Mouse (Mus musculus) heart, embryonic 10.5 days (tissue): ENCODE data around the gene Skap2. TPM values are rescaled to one million over a fixed set of nuclear protein-coding genes. Genes with fewer than 3 reads are reported as not detected.

Experiments used
- DNase-seq: peaks from one replicate; pipeline ENCODE4 v3.0.0-alpha.2; 2017; ENCODE audit warnings: low spot score
- H3K27ac ChIP-seq: fragments of 300-500 bp; sonication (generic); 2 replicates; pipeline ENCODE4 v1.5.1; 2016; ENCODE audit warnings: mild to moderate bottlenecking
- H3K27me3 ChIP-seq: fragments of 300-500 bp; sonication (generic); 2 replicates; pipeline ENCODE4 v1.6.1; 2016; ENCODE audit warnings: mild to moderate bottlenecking; ENCODE audit not compliant: poor library complexity, insufficient read depth, severe bottlenecking
- H3K36me3 ChIP-seq: fragments of 300-500 bp; sonication (generic); 2 replicates; pipeline ENCODE4 v1.6.1; 2016; ENCODE audit warnings: mild to moderate bottlenecking, moderate library complexity
- H3K4me1 ChIP-seq: fragments of 300-500 bp; sonication (generic); 2 replicates; pipeline ENCODE4 v1.6.1; 2016; ENCODE audit warnings: mild to moderate bottlenecking
- H3K4me3 ChIP-seq: fragments of 300-500 bp; sonication (generic); 2 replicates; pipeline ENCODE4 v1.5.1; 2016; ENCODE audit warnings: mild to moderate bottlenecking, moderate library complexity
- H3K9me3 ChIP-seq: fragments of 300-500 bp; sonication (generic); 2 replicates; pipeline ENCODE4 v1.6.1; 2016; ENCODE audit warnings: mild to moderate bottlenecking, moderate library complexity
- WGBS: fragments of 180-500 bp; shearing (Covaris S2); methylation state at CpG from one replicate; pipeline ENCODE4 v1.1.7; 2016; 5-methylcytosine and 5-hydroxymethylcytosine counted together
- polyA plus RNA-seq: library from polyadenylated mRNA; unstranded; fragments of >200 nt; fragmentation: Nextera tagmentation; extraction: Ambion mirVana; gene quantifications from 2 replicates; pipeline ENCODE4 v1.2.1, GENCODE M21; 2016

Skap2 gene
- polyA plus RNA-seq, 1 experiment from 2014 or later: 26.4 TPM

DNA sequence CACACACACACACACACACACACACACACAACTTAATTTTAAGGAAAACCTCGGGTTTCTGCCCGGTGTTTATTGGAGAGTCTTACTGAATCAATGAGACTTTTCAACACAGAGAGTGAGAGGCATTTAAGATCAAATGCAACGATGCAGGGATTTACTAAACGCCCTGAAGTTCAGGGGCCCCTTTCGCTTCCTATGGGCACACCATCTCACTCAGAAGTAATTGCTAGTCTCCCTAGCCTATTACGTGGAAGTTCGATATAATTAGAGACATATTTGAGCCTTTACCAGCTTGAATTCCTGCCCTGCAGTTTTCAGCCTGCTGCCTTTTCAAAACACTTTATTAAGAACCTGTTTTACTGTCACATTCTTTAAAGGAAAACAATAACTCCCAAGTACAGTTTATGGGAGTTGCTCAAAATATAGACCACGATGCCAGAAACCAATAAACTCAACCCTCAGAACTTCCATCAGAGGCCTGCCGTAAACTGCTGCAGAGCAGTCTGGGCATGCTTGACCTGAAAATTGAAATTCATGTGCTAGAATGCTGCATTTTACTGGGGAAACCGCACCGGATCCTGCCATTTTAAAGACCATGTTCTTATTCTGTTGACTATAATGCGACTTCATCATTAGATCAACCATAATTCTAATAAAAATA is 203.1 kb downstream of the Skap2 start:
- DNase-seq: no peak
- WGBS: 84% methylated on average over 12 of the region's 12 CpGs
- Histone ChIP-seq H3K4me3 (no peak overlapping the region), H3K27me3 (no peaks in the 10 kb centered on the region), H3K36me3 (no peaks in the 10 kb centered on the region), H3K27ac (no peak overlapping the region), H3K9me3 (no peaks in the 10 kb centered on the region), H3K4me1 (0 out of 2 replicates have a peak, but pooled peaks cover 6% of the 10 kb centered on the region)

DNA sequence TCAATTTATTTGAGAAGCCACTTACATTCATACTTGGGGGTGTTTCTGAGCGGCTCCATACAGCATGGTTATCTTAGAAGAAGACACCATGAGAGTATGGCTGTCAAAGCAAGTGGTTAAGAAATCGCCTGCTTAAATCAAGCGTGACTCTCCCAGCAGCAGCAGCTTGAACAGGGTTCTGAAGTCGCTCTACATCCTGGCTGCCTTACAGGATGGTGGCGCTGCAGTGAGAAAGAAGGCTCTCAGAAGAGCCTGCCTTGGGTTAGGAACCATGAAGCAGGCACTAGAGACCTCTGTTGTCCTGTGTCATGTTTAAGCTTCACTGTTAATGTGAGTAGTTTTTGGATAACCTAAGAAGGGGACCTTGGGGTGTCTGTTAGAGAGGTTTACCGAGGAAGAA is 204.3 kb downstream of the Skap2 start:
- Histone ChIP-seq H3K27me3 (no peaks in the 10 kb centered on the region), H3K27ac (no peak overlapping the region), H3K4me1 (0 out of 2 replicates have a peak, but pooled peaks cover 3% of the 10 kb centered on the region), H3K9me3 (no peaks in the 10 kb centered on the region), H3K36me3 (no peaks in the 10 kb centered on the region), H3K4me3 (no peak overlapping the region)
- 55% methylated on average over 6 of the region's 6 CpGs for WGBS
- no peak for DNase-seq

Other genes with a start within 250 kb of the Skap2 start
- 1.00 and 4.1 TPM in 2 replicates for gene Hoxa1, start 145.8 kb upstream of the Skap2 start, polyA plus RNA-seq
- 4.3 and 10.3 TPM in 2 replicates for gene Hoxa2, start 152.3 kb upstream of the Skap2 start, polyA plus RNA-seq
- 0.07 and 1.5 TPM in 2 replicates for gene 5730596B20Rik, start 164.9 kb upstream of the Skap2 start, polyA plus RNA-seq
- 0.17 and 1.4 TPM in 2 replicates for gene Hoxa4, start 179.2 kb upstream of the Skap2 start, polyA plus RNA-seq
- 0.58 and 6.0 TPM in 2 replicates for gene Hoxa5, start 192.0 kb upstream of the Skap2 start, polyA plus RNA-seq
- gene Hoxa6, start 196.2 kb upstream of the Skap2 start, polyA plus RNA-seq: 0.30 TPM in 1 of 2 replicates, not detected in the other
- gene Hoxa3, start 200.8 kb upstream of the Skap2 start, polyA plus RNA-seq: 0.57 and 3.7 TPM in 2 replicates
- not detected in 2 replicates for gene Gm28308, start 200.8 kb upstream of the Skap2 start, polyA plus RNA-seq
- 0.11 and 2.5 TPM in 2 replicates for gene Hoxa7, start 209.3 kb upstream of the Skap2 start, polyA plus RNA-seq
- 0.37 and 5.6 TPM in 2 replicates for gene Hoxa9, start 218.5 kb upstream of the Skap2 start, polyA plus RNA-seq
- gene Hoxa10, start 228.3 kb upstream of the Skap2 start, polyA plus RNA-seq: 0.30 and 3.6 TPM in 2 replicates
- gene Hoxa11, start 233.3 kb upstream of the Skap2 start, polyA plus RNA-seq: 0.06 and 1.7 TPM in 2 replicates
- not detected in 2 replicates for gene Hoxa13, start 248.3 kb upstream of the Skap2 start, polyA plus RNA-seq